Mouse (Mus musculus) v-Abl transformed pro-B cells (cell line): Measurements from ENCODE around the gene Lrcol1.

Experiments
- in situ Hi-C, 2 experiments: fragments of 400-800 bp; cut with MboI; formaldehyde crosslinking; loops; one replicate each; pipeline ENCODE4 v1.15.1; 2025; ENCODE audit not compliant: unreplicated experiment in 2 of 2

Gene Lrcol1

DNA sequence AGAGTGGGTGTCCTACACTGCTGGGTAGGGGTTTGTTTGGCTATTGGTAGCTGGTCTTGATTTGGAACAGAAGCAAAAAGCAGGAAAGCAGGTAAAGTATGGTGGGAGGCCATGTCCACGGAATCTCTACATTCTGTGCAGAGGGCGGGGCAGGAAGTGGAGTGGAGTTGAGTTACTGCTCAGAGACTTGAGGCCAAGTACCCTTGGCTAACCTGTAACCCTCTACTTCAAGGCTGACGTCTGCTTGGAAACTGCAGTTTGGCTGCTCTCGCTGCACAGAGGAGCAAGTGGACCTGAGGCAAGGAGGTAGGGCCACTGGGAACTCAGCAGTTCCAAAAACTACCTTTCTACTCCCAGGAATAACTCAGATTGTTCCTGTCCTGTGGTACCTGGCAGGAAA is at the start of gene Lrcol1:
Gene Lrcol1, plus strand, starts transcription at position 207 of the 400 bp plus-strand sequence.
- in situ Hi-C loops: loop anchor here in 1 of 2 experiments (10.0 kb wide), 1 partner anchor 920 kb away; no protein-coding TSS in a partner anchor

DNA sequence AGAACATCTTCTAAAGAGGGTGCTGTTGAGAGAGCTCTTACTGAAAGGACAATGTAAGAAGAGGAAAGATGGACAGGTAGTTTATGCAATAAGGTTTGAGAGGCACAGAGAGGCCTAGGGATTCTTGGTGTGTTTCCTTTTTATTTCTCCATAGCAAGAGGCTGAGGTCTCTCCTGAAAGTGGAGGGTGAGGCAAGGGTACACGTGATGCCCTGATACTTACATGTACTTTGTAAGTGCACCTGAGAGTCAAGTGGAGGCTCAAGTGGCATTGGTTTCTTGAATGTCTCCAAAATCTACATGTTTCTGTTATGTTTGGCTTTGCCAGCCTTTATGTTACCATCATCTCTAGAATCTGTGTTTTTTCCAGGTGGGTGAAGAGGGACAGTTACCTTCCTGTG is 47.9 kb upstream of the Lrcol1 start:
- in situ Hi-C loops: no loop called here

- in situ Hi-C loops: no loop called here
Observed at GRCm38 (mm10) chr5:110300591-110300990, 43.9 kb upstream of the Lrcol1 start.

DNA sequence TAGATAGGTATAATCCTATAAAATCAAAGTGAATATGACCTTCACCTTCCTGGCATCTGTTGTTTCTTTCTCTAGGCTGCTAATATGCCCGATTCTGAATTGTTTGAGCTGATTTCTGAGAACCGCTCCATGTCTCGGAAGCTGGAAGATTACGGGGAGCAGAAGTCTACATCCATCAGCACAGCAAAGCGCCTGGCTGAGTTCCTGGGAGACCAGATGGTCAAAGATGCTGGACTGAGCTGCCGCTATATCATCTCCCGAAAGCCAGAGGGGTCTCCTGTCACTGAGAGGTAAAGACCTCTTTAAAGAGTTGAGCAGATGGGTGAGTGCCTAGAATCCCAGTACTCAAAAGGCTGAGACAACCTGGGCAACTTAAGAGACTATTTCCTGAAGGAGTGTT is 35.7 kb upstream of the Lrcol1 start:
- in situ Hi-C loops: no loop called here

DNA sequence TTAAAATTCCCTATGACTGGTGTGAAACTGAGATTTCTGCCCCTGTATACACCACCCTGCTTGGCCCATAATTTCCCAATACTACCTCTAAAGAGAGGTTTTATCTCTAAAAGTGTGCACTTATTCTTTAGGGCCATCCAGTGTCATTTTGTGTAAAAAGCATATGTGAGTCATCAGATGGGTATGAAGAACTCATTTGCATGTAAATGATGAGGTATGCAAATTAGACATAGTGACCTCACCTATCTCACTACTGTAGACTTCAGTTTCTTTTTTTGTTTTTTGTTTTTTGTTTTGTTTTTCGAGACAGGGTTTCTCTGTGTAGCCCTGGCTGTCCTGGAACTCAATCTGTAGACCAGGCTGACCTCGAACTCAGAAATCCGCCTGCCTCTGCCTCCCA is 31.4 kb upstream of the Lrcol1 start:
- in situ Hi-C loops: no loop called here

GRCm38 (mm10) chr5:110330508-110330907 is 14.0 kb upstream of the Lrcol1 start:
- in situ Hi-C loops: no loop called here

GRCm38 (mm10) chr5:110338792-110339191 is 5.7 kb upstream of the Lrcol1 start:
- in situ Hi-C loops: no loop called here

DNA sequence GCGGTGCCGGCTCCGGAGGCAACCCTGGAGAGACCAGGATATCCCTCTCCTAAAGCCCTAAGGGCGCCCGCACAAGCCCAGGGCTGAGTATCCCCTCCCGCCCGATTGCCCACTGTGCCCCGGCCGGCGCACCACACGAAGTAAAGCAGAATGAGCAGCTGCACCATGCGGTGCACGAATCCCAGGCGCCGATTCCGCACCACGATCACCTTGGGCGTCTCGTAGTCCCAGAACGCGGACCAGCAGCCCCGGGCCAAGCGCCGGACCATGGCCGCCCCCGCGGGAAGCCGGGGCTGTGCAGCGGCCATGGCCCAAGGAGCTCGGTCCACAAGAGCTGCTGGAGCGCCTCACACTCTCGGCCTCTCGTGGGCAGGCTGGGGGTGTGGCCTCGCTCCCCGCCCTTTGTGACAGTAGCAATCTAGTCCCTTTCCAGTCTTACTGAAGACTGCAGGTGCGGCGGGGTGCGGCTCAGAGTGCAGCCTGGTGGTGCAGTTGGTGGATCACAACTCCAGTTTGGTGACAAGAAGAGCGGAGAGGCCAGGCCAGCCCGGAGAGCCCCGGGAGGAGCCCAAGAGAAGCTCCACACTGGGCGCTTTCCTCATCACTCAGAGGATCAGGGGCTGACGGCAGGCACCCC is 1.8 kb upstream of the Lrcol1 start, which contains the start of gene P2rx2:
Gene P2rx2, minus strand, starts transcription at position 565 of the 637 bp plus-strand sequence.
- in situ Hi-C loops: loop anchor here in 1 of 2 experiments (10.0 kb wide), 1 partner anchor 922 kb away; no protein-coding TSS in a partner anchor

GRCm38 (mm10) chr5:110345553-110345952 is 1.0 kb downstream of the Lrcol1 start:
- in situ Hi-C loops: loop anchor here in 1 of 2 experiments (10.0 kb wide), 1 partner anchor 919 kb away; no protein-coding TSS in a partner anchor

DNA sequence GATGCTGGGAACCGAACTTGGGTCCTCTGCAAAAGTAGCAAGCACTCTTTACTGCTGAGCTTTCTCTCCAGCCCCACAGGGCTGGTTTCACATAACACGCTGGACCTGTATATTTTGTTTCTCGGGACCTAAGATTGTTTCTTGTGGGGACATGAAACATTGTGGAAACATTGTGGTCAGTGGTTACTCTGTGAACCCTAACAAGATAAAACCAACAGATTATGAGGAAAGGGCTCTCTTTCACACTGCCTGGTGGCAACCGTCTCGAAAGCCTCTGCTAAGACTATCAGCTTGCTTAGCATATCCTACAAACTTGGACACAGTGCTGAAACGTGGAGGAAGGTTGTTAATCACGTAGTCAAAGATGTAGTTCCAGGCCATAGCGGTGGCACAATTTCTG is 2.5 kb downstream of the Lrcol1 start:
- in situ Hi-C loops: loop anchor here in 1 of 2 experiments (10.0 kb wide), 1 partner anchor 918 kb away; no protein-coding TSS in a partner anchor

- in situ Hi-C loops: loop anchor here (5.0 to 10.0 kb wide), 6 partner anchors 73 to 910 kb away; no protein-coding TSS in a partner anchor
Observed at GRCm38 (mm10) chr5:110354716-110355115, 10.2 kb downstream of the Lrcol1 start.

- in situ Hi-C loops: loop anchor here (5.0 to 10.0 kb wide), 5 partner anchors 70 to 907 kb away; no protein-coding TSS in a partner anchor
Observed at GRCm38 (mm10) chr5:110357531-110358179, 13.1 kb downstream of the Lrcol1 start.

GRCm38 (mm10) chr5:110361465-110361864 is 16.9 kb downstream of the Lrcol1 start:
- in situ Hi-C loops: loop anchor here in 1 of 2 experiments (5.0 kb wide), 1 partner anchor 71 kb away; no protein-coding TSS in a partner anchor

DNA sequence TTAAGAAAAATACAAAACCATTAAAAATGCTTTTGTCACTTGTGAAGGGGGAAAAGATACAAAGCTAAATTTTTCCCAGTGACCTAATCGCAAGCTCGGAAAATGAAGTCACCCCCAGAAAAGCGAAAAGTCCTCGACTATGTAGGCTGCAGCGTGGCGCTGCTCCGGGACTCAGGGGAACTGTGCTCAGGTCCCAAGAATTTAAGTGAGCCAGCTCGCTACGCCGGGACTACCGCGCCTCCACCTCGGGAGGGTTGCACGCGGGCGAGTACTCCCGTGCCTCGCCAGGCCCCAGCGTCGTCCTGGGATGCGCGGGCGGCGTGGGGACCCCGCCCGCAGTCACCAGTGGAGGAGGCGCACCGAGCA is 18.3 kb downstream of the Lrcol1 start:
- in situ Hi-C loops: loop anchor here in 1 of 2 experiments (5.0 kb wide), 1 partner anchor 70 kb away; no protein-coding TSS in a partner anchor

- in situ Hi-C loops: loop anchor here in 1 of 2 experiments (5.0 kb wide), 1 partner anchor 69 kb away; no protein-coding TSS in a partner anchor
Observed at GRCm38 (mm10) chr5:110363179-110363821, 18.8 kb downstream of the Lrcol1 start.

- in situ Hi-C loops: loop anchor here in 1 of 2 experiments (5.0 kb wide), 1 partner anchor 68 kb away; no protein-coding TSS in a partner anchor
Observed at GRCm38 (mm10) chr5:110363822-110364545, 19.5 kb downstream of the Lrcol1 start.

DNA sequence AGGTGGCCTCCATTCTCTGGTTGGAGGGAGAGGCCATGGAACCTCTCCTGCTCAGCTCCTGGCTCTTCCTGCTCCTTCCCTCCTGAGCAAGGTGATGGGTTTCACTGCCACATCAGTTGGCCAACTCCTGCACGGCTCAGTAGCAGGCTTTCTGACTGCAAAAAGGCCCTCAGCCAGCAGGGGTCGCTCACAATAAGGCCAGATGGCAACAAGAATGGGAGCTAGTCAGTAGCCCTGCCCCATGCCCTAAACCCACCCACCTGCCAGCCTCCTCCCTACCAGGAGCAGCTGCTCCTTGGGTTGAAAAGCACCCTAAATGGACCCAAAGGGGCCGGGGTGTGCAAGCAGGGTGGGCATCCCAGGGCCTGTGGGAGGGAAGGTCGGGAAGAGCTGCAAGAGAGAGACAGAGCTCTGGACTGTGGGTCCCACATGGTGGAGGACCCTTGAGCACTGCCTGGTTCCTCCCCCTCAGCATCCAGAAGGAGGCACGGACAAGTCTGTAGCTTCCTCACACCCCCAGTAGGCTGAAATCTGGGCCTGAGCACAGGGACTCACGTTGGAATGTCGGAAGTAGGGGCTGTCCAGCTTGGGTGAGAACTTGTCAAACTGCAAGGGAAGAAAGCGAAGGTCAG is 32.4 kb downstream of the Lrcol1 start:
- in situ Hi-C loops: no loop called here

DNA sequence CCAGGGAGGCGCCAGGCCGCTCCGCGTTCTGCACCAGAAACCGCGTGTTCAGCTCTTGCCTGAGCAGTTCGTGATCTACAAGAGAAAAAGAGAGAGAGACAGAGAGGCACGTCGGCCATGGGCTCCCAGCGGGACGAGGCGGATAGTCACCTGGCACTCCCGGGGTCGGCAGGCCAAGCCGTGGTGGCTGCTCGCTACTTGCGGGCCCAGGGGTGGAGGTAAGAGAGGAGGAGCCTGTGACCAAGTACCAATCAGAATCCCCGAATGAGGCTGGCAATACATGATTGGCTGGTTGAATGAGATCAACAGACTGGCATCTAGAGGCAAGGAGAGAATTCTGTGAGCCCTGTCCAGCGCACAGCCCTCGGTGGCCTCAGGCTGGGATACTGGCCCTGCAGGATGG is 33.7 kb downstream of the Lrcol1 start:
- in situ Hi-C loops: no loop called here

GRCm38 (mm10) chr5:110379086-110379485 is 34.6 kb downstream of the Lrcol1 start:
- in situ Hi-C loops: no loop called here

DNA sequence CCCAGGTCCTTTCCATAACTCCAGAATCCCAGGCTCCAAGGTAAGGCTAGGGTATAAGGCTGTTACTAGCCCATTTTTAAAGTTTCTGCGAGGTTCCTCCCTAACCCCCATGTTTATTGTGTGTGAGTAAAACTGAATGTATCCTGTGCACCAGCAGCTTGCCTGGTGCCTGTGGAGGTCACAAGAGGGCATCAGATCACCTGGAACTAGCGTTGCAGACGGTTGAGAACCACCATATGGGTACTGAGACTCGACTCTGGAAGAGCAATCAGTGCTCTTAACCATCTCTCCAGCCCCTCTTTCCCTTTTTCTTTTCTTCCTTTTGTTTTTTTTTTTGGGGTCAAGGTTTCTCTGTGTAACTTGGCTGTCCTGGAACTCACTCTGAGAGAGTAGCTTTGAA is 35.3 kb downstream of the Lrcol1 start:
- in situ Hi-C loops: loop anchor here in 1 of 2 experiments (5.0 kb wide), 1 partner anchor 47 kb away; no protein-coding TSS in a partner anchor
